8 mouse cellular contexts compared by ENCODE assay signal in genomic region chr1:42714016-42714931, GRCm38 (mm10). TPM values are rescaled to one million over a fixed set of nuclear protein-coding genes. Genes with fewer than 3 reads are reported as not detected.
DNase-seq lines count a peak whose midpoint lies in the region; ATAC-seq and TF ChIP-seq lines count a peak whose summit lies in the region.

No protein-coding gene starts in this region.

- TF ChIP-seq CTCF in liver, adult 2 months (IDR thresholded peaks at IDR 0.05; ENCODE audit: low read depth, low read length), result peak; percentile 49
- peak; percentile 67 for TF ChIP-seq CTCF in forebrain, postnatal 0 days (IDR thresholded peaks at IDR 0.05; ENCODE audit: low read depth)

- no peaks in the 10 kb centered on the region for H3K79me2 ChIP-seq in liver, adult 2 months (ENCODE audit: control insufficient read depth, insufficient read depth, low read length)

- WGBS in liver, adult 2 months, result 4% methylated on average over 23 of the region's 31 CpGs
- 4% methylated on average over 25 of the region's 31 CpGs for WGBS in forebrain, postnatal 0 days
- 1% methylated on average over 27 of the region's 31 CpGs for WGBS in liver, embryonic 11.5 days
- whole genome bisulfite sequencing in neural tube, embryonic 12.5 days, result under 1% methylated on average over 29 of the region's 31 CpGs

- no peaks in the 10 kb centered on the region for H3K9me3 ChIP-seq in forebrain, postnatal 0 days (ENCODE audit: low read length)
- no peaks in the 10 kb centered on the region for H3K9me3 ChIP-seq in liver, embryonic 11.5 days (ENCODE audit: control insufficient read depth, low read length)
- H3K9me3 ChIP-seq in neural tube, embryonic 12.5 days, result no peaks in the 10 kb centered on the region

- TF ChIP-seq POLR2A in liver, adult 2 months (IDR thresholded peaks at IDR 0.05; ENCODE audit: extremely low read depth, insufficient read depth, low read length), result no peak

- H3K4me1 ChIP-seq in liver, adult 2 months (ENCODE audit: control insufficient read depth, insufficient read depth, low read length), result peaks cover 5% of the 10 kb centered on the region
- H3K4me1 ChIP-seq in forebrain, postnatal 0 days (ENCODE audit: insufficient read depth), result peaks cover 9% of the 10 kb centered on the region; the same call in 1 of the 2 replicates
- H3K4me1 ChIP-seq in liver, embryonic 11.5 days (replicated peaks; ENCODE audit: control insufficient read depth, insufficient read depth, low read length), result no peaks in the 10 kb centered on the region
- peaks cover 39% of the 10 kb centered on the region for H3K4me1 ChIP-seq in neural tube, embryonic 12.5 days

- no peaks in the 10 kb centered on the region for H3K36me3 ChIP-seq in liver, adult 2 months (ENCODE audit: control insufficient read depth, insufficient read depth, low read length)
- H3K36me3 ChIP-seq in forebrain, postnatal 0 days (ENCODE audit: insufficient read depth), result no peaks in the 10 kb centered on the region
- no peaks in the 10 kb centered on the region for H3K36me3 ChIP-seq in liver, embryonic 11.5 days (ENCODE audit: control insufficient read depth, insufficient read depth, low read length)
- no peaks in the 10 kb centered on the region for H3K36me3 ChIP-seq in neural tube, embryonic 12.5 days

- ATAC-seq in forebrain, postnatal 0 days, result peak; percentile 65
- no peak for ATAC-seq in liver, embryonic 11.5 days (replicated peaks; ENCODE audit: low FRiP score)
- peak; percentile 63 for ATAC-seq in neural tube, embryonic 12.5 days (ENCODE audit: low FRiP score, low read depth)

- H3K9ac ChIP-seq in liver, adult 2 months (ENCODE audit: low read depth, low read length), result no peak overlapping the region
- H3K9ac ChIP-seq in forebrain, postnatal 0 days, result peak overlapping the region; percentile 74
- no peak overlapping the region for H3K9ac ChIP-seq in liver, embryonic 11.5 days (ENCODE audit: low read depth, low read length)
- H3K9ac ChIP-seq in neural tube, embryonic 12.5 days, result peak overlapping the region; percentile 76

- no peak overlapping the region for H3K4me3 ChIP-seq in liver, adult 2 months (ENCODE audit: insufficient read depth, low read depth, low read length)
- H3K4me3 ChIP-seq in forebrain, postnatal 0 days (ENCODE audit: low read depth, low read length), result peak overlapping the region; percentile 51
- H3K4me3 ChIP-seq in liver, embryonic 11.5 days (ENCODE audit: low read depth, low read length), result peak overlapping the region; percentile 39
- peak overlapping the region; percentile 54 for H3K4me3 ChIP-seq in neural tube, embryonic 12.5 days

- intact Hi-C loops in gastrocnemius, postnatal 36 days (cut with DNase I), result no loop called here

- peaks cover 21% of the 10 kb centered on the region for H3K27me3 ChIP-seq in liver, adult 2 months (ENCODE audit: control insufficient read depth, insufficient read depth, low read length)
- no peaks in the 10 kb centered on the region for H3K27me3 ChIP-seq in forebrain, postnatal 0 days (ENCODE audit: insufficient read depth, low read length)
- peaks cover 80% of the 10 kb centered on the region for H3K27me3 ChIP-seq in liver, embryonic 11.5 days (replicated peaks; ENCODE audit: control insufficient read depth, insufficient read depth, low read length)
- peaks cover 14% of the 10 kb centered on the region for H3K27me3 ChIP-seq in neural tube, embryonic 12.5 days (replicated peaks)

- DNase-seq in liver, adult 2 months (ENCODE audit: extremely low read depth, low read depth, low spot score), result peak; percentile 40
- no peak for DNase-seq in liver
- peak; percentile 39 for DNase-seq in cerebellum, adult 11-12 months
- peak; percentile 86 for DNase-seq in forebrain, postnatal 0 days
- DNase-seq in kidney, adult 11 months, result peak; percentile 77
- DNase-seq in liver, embryonic 11.5 days (ENCODE audit: low spot score), result peak; percentile 41
- DNase-seq in gastrocnemius, postnatal 36 days, result no peak

- peak overlapping the region; percentile 88 for H3K4me2 ChIP-seq in forebrain, postnatal 0 days (ENCODE audit: low read depth)
- peak overlapping the region; percentile 61 for H3K4me2 ChIP-seq in liver, embryonic 11.5 days
- H3K4me2 ChIP-seq in neural tube, embryonic 12.5 days (replicated peaks), result peak overlapping the region; percentile 72

- H3K27ac ChIP-seq in liver, adult 2 months (replicated peaks; ENCODE audit: insufficient read depth, low read depth, low read length), result no peak overlapping the region
- H3K27ac ChIP-seq in forebrain, postnatal 0 days (ENCODE audit: low read depth, low read length), result peak overlapping the region; percentile 81
- H3K27ac ChIP-seq in liver, embryonic 11.5 days (ENCODE audit: low read depth, low read length), result no peak overlapping the region
- peak overlapping the region; percentile 72 for H3K27ac ChIP-seq in neural tube, embryonic 12.5 days

RNA-seq across cellular contexts. Expression of gene Pou3f3, which starts 18.7 kb away (rescaled TPM):
- under 0.01 TPM in 1 of 2 replicates, not detected in the other for total RNA-seq in liver, adult 2 months (2014; rRNA removed)
- polyA plus RNA-seq in liver, adult 2 months (2012; rRNA removed), result not detected in 2 replicates
- total RNA-seq in forebrain, postnatal 0 days (2014; rRNA removed), result 76.9 and 81.4 TPM in 2 replicates
- 22.7 and 28.0 TPM in 2 replicates for polyA plus RNA-seq in forebrain, postnatal 0 days (2015; fragmentation: Nextera tagmentation; extraction: Ambion mirVana)
- 0.08 and 0.11 TPM in 2 replicates for polyA plus RNA-seq in liver, embryonic 11.5 days (2014; fragmentation: Nextera tagmentation; extraction: Ambion mirVana)
- 17.2 and 17.8 TPM in 2 replicates for polyA plus RNA-seq in neural tube, embryonic 12.5 days (2016; fragmentation: Nextera tagmentation; extraction: Ambion mirVana)
- total RNA-seq in gastrocnemius, postnatal 36 days (2021), result not detected

Comparison
In these comparisons a context has a peak if more than half of its experiments do, and no peak if none do; other contexts are left out.
1. DNase-seq: peak in liver, adult 2 months (single experiment), cerebellum, adult 11-12 months (single experiment), forebrain, postnatal 0 days (single experiment), kidney, adult 11 months (single experiment) and liver, embryonic 11.5 days (single experiment); none in liver (single experiment) and gastrocnemius, postnatal 36 days (0 of 2).
2. H3K27ac ChIP-seq: peak in forebrain, postnatal 0 days (single experiment) and neural tube, embryonic 12.5 days (single experiment); none in liver, adult 2 months (single experiment) and liver, embryonic 11.5 days (single experiment).
3. H3K9ac ChIP-seq: peak in forebrain, postnatal 0 days (single experiment) and neural tube, embryonic 12.5 days (single experiment); none in liver, adult 2 months (single experiment) and liver, embryonic 11.5 days (single experiment).
4. RNA of gene Pou3f3, which starts 18.7 kb away (polyA plus RNA-seq): 22.7 to 28.0 TPM in forebrain, postnatal 0 days and 17.2 to 17.8 TPM in neural tube, embryonic 12.5 days; 0.08 to 0.11 TPM in liver, embryonic 11.5 days and not detected in liver, adult 2 months; every median in the first group is over 10 times any median in the second.
5. Peak in every context shown above with its lines, with median percentiles within 50 percentile points of each other: H3K4me2 ChIP-seq.